Mouse (Mus musculus) limb, embryonic 11.5 days (tissue): Measurements from ENCODE around the gene Rap2b. TPM values are rescaled to one million over a fixed set of nuclear protein-coding genes. Genes with fewer than 3 reads are reported as not detected.

Experiments
- ATAC-seq: fragments of 200-750 bp; cut with Nextera tagmentation; 2 replicates; pipeline ENCODE4 v1.8.0; 2017; ENCODE audit warnings: low read depth; ENCODE audit not compliant: insufficient number of reproducible peaks, low FRiP score, low TSS enrichment
- DNase-seq: peaks from one replicate; pipeline ENCODE4 v3.0.0-alpha.2; 2015; ENCODE audit warnings: low spot score
- H3K27ac ChIP-seq: fragments of 300-500 bp; sonication (generic); replicated peaks from 2 replicates; pipeline ENCODE4 v1.5.1; 2014; ENCODE audit warnings: low read depth, mild to moderate bottlenecking, low read length
- H3K27me3 ChIP-seq: fragments of 300-500 bp; sonication (generic); 2 replicates; pipeline ENCODE4 v1.6.1; 2014; ENCODE audit warnings: mild to moderate bottlenecking, low read length, mixed read lengths; ENCODE audit not compliant: control insufficient read depth, insufficient read depth
- H3K36me3 ChIP-seq: fragments of 300-500 bp; sonication (generic); 2 replicates; pipeline ENCODE4 v1.6.1; 2014; ENCODE audit warnings: mild to moderate bottlenecking, low read length, moderate library complexity, mixed read lengths; ENCODE audit not compliant: control insufficient read depth, insufficient read depth
- H3K4me1 ChIP-seq: fragments of 300-500 bp; sonication (generic); 2 replicates; pipeline ENCODE4 v1.6.1; 2014; ENCODE audit warnings: low read length, mixed read lengths; ENCODE audit not compliant: control insufficient read depth, insufficient read depth
- H3K4me2 ChIP-seq: fragments of 300-500 bp; sonication (generic); 2 replicates; pipeline ENCODE4 v1.6.1; 2014; ENCODE audit warnings: low read depth, mild to moderate bottlenecking, moderate library complexity; ENCODE audit not compliant: severe bottlenecking
- H3K4me3 ChIP-seq: fragments of 300-500 bp; sonication (generic); 2 replicates; pipeline ENCODE4 v1.5.1; 2014; ENCODE audit warnings: low read depth, low read length
- H3K9ac ChIP-seq: fragments of 300-500 bp; sonication (generic); 2 replicates; pipeline ENCODE4 v1.6.1; 2014; ENCODE audit warnings: mild to moderate bottlenecking, low read length
- H3K9me3 ChIP-seq: fragments of 300-500 bp; sonication (generic); 2 replicates; pipeline ENCODE4 v1.6.1; 2016; ENCODE audit warnings: low read length; ENCODE audit not compliant: control insufficient read depth
- WGBS: fragments of 180-500 bp; shearing (Covaris S2); extraction: QIAGEN DNeasy Blood & Tissue Kit; methylation state at CpG from one replicate; pipeline ENCODE4 v1.1.7; 2014; 5-methylcytosine and 5-hydroxymethylcytosine counted together
- polyA plus RNA-seq: library from polyadenylated mRNA; unstranded; fragments of >200 nt; fragmentation: Nextera tagmentation; extraction: Ambion mirVana; gene quantifications from 2 replicates; pipeline ENCODE4 v1.2.1, GENCODE M21; 2014

Rap2b gene
- polyA plus RNA-seq, 1 experiment from 2014 or later = 10.2 TPM

- Histone ChIP-seq H3K27me3 (no peaks in the 10 kb centered on the region), H3K4me2 (no peak overlapping the region), H3K4me1 (no peaks in the 10 kb centered on the region), H3K9me3 (no peaks in the 10 kb centered on the region), H3K9ac (no peak overlapping the region), H3K27ac (no peak overlapping the region), H3K36me3 (no peaks in the 10 kb centered on the region), H3K4me3 (no peak overlapping the region)
- WGBS = 55% methylated on average over 3 of the region's 3 CpGs
- no peak for DNase-seq
- ATAC-seq = no peak
Measured at GRCm38 (mm10) chr3:61393520-61393919, 32.1 kb downstream of the Rap2b start.

GRCm38 (mm10) chr3:61395382-61395781 is 33.9 kb downstream of the Rap2b start:
- no peak overlapping the region for H3K9ac ChIP-seq
- no peak overlapping the region for H3K4me3 ChIP-seq
- H3K27me3 ChIP-seq = no peaks in the 10 kb centered on the region
- no peaks in the 10 kb centered on the region for H3K9me3 ChIP-seq
- H3K4me2 ChIP-seq = no peak overlapping the region
- WGBS = 73% methylated on average over 3 of the region's 3 CpGs
- H3K27ac ChIP-seq = no peak overlapping the region
- ATAC-seq = no peak
- H3K36me3 ChIP-seq = no peaks in the 10 kb centered on the region
- DNase-seq = no peak
- no peaks in the 10 kb centered on the region for H3K4me1 ChIP-seq

GRCm38 (mm10) chr3:61396728-61397127 is 35.3 kb downstream of the Rap2b start:
- Histone ChIP-seq H3K9me3 (no peaks in the 10 kb centered on the region), H3K4me1 (no peaks in the 10 kb centered on the region), H3K36me3 (no peaks in the 10 kb centered on the region), H3K9ac (no peak overlapping the region), H3K27me3 (no peaks in the 10 kb centered on the region), H3K4me2 (no peak overlapping the region; the same call in 1 of the 2 replicates), H3K27ac (no peak overlapping the region), H3K4me3 (no peak overlapping the region)
- ATAC-seq (no peak), DNase-seq (no peak)
- 75% methylated on average over 2 of the region's 2 CpGs for WGBS

GRCm38 (mm10) chr3:61400823-61401387 is 39.5 kb downstream of the Rap2b start:
- H3K4me2 ChIP-seq = no peak overlapping the region
- no peak overlapping the region for H3K27ac ChIP-seq
- no peaks in the 10 kb centered on the region for H3K36me3 ChIP-seq
- no peaks in the 10 kb centered on the region for H3K9me3 ChIP-seq
- no peak overlapping the region for H3K9ac ChIP-seq
- ATAC-seq = no peak
- 65% methylated on average over 1 of the region's 1 CpGs for WGBS
- H3K27me3 ChIP-seq = no peaks in the 10 kb centered on the region
- H3K4me1 ChIP-seq = no peaks in the 10 kb centered on the region
- H3K4me3 ChIP-seq = no peak overlapping the region
- DNase-seq = no peak

GRCm38 (mm10) chr3:61406921-61407320 is 45.5 kb downstream of the Rap2b start:
- ATAC-seq = no peak
- Histone ChIP-seq H3K9ac (no peak overlapping the region), H3K4me1 (no peaks in the 10 kb centered on the region), H3K4me3 (no peak overlapping the region), H3K27ac (no peak overlapping the region), H3K36me3 (no peaks in the 10 kb centered on the region), H3K27me3 (no peaks in the 10 kb centered on the region), H3K9me3 (no peaks in the 10 kb centered on the region), H3K4me2 (no peak overlapping the region)
- no peak for DNase-seq
- 83% methylated on average over 4 of the region's 4 CpGs for WGBS

- Histone ChIP-seq H3K36me3 (no peaks in the 10 kb centered on the region), H3K9me3 (no peaks in the 10 kb centered on the region), H3K4me1 (no peaks in the 10 kb centered on the region), H3K27me3 (no peaks in the 10 kb centered on the region), H3K27ac (no peak overlapping the region), H3K9ac (no peak overlapping the region), H3K4me3 (no peak overlapping the region), H3K4me2 (no peak overlapping the region)
- 88% methylated on average over 6 of the region's 6 CpGs for WGBS
- DNase-seq (no peak), ATAC-seq (no peak)
Measured at GRCm38 (mm10) chr3:61409683-61410082, 48.2 kb downstream of the Rap2b start.

GRCm38 (mm10) chr3:61415883-61416282 is 54.4 kb downstream of the Rap2b start:
- Histone ChIP-seq H3K4me1 (no peaks in the 10 kb centered on the region), H3K4me3 (no peak overlapping the region), H3K4me2 (no peak overlapping the region), H3K27me3 (no peaks in the 10 kb centered on the region), H3K9me3 (no peaks in the 10 kb centered on the region), H3K9ac (no peak overlapping the region), H3K27ac (no peak overlapping the region), H3K36me3 (no peaks in the 10 kb centered on the region)
- DNase-seq (no peak), ATAC-seq (no peak)
- 66% methylated on average over 1 of the region's 1 CpGs for WGBS

Other genes with a start within 250 kb of the Rap2b start
- not detected in 2 replicates for gene B430305J03Rik, start 4.3 kb downstream of the Rap2b start, polyA plus RNA-seq